ENCODE assay signal across 10 mouse cellular contexts in the genomic region with DNA sequence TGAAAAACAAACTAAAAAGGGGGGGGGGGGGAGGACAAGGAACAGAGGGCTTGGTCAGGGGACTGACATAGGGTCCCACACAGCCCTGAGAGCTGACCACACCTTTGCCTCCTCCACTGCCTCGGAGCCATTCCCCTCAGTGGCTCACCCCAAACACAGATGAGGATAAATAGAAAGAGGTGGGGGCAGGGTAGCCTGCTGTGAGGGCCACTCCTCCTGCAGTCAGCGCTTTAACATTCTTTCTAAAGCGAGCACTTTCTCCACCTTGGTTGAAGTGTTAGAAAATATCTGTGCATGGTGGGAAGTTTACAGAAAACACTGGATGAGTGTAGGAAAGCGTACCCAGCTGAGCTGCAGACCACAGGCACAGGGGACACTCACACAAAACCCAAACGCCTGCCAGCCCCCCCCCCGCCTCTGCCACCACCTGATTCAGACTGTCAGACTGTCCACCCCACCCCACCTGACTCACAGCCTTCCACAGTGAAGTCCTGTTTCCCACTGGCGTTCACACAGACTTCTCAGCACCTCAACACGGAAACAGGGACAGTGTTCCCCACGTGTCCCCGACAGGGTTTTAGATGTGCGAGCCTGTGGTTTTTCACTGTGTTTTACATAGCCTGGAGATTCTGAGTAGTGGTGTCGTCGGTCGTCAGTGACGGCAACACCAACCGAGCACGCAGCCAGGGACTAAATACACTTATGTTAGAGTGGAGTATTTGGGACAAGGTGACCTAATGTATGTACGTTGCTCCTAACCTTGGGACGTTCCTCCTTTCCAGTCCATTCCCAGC. TPM values are rescaled to one million over a fixed set of nuclear protein-coding genes. Genes with fewer than 3 reads are reported as not detected.
A peak's percentile ranks its signal among the peaks of the same experiment; 100 is the strongest.
DNase-seq lines count a peak whose midpoint lies in the region; ATAC-seq and TF ChIP-seq lines count a peak whose summit lies in the region.
"Had no signal": no experiment of that assay in that cellular context is flagged by ENCODE, and none has a peak within 500 bp of the region (broad histone marks: within the 10 kb centered on the region; RNA-seq: fewer than 3 reads in every experiment).

No protein-coding gene starts in this region.

- WGBS in heart, embryonic 16.5 days: 48% methylated on average over 19 of the region's 19 CpGs
- WGBS in heart, adult 2 months: 69% methylated on average over 19 of the region's 19 CpGs
- 67% methylated on average over 19 of the region's 19 CpGs for WGBS in midbrain, embryonic 10.5 days

- H3K4me2 ChIP-seq in heart, embryonic 16.5 days (ENCODE audit: low read depth, low read length): peak overlapping the region; percentile 91

- TF ChIP-seq POLR2A in heart, adult 2 months (IDR thresholded peaks at IDR 0.05; ENCODE audit: insufficient read depth, low read depth, low read length): no peak
- no peak for TF ChIP-seq POLR2A in embryonic fibroblast, embryonic 13.5 days (IDR thresholded peaks at IDR 0.05; ENCODE audit: low read depth, low read length)

- no peak for TF ChIP-seq EP300 in heart, adult 2 months (IDR thresholded peaks at IDR 0.05; ENCODE audit: insufficient read depth, low read depth, low read length)

- H3ac ChIP-seq in C2C12 (ENCODE audit: control insufficient read depth, insufficient read length, low read depth): no peak overlapping the region

- no peaks in the 10 kb centered on the region; the same call in 1 of the 2 replicates for H3K36me3 ChIP-seq in heart, embryonic 16.5 days (ENCODE audit: control insufficient read depth, insufficient read depth)
- no peaks in the 10 kb centered on the region for H3K36me3 ChIP-seq in heart, adult 2 months (ENCODE audit: control insufficient read depth, insufficient read depth, low read length)
- H3K36me3 ChIP-seq in C2C12 (ENCODE audit: control insufficient read depth, insufficient read depth): no peaks in the 10 kb centered on the region
- H3K36me3 ChIP-seq in midbrain, embryonic 10.5 days: peaks cover 40% of the 10 kb centered on the region

- no peak for TF ChIP-seq CTCF in heart, adult 2 months (IDR thresholded peaks at IDR 0.05)
- no peak for TF ChIP-seq CTCF in C2C12 (IDR thresholded peaks at IDR 0.05; ENCODE audit: control insufficient read depth, insufficient read depth, insufficient read length)
- TF ChIP-seq CTCF in embryonic fibroblast, embryonic 13.5 days (IDR thresholded peaks at IDR 0.05; ENCODE audit: borderline replicate concordance, insufficient read depth, low read length): no peak

- H3K9me3 ChIP-seq in heart, embryonic 16.5 days (replicated peaks; ENCODE audit: control insufficient read depth, low read length): no peaks in the 10 kb centered on the region
- no peaks in the 10 kb centered on the region for H3K9me3 ChIP-seq in midbrain, embryonic 10.5 days (replicated peaks)

- no peak overlapping the region; the same call in 1 of the 2 replicates for H3K4me3 ChIP-seq in heart, embryonic 16.5 days (ENCODE audit: low read length)
- no peak overlapping the region for H3K4me3 ChIP-seq in heart, adult 2 months
- peak overlapping the region; percentile 45 for H3K4me3 ChIP-seq in C2C12 (ENCODE audit: insufficient read depth, poor library complexity, severe bottlenecking)
- peak overlapping the region; percentile 57 for H3K4me3 ChIP-seq in embryonic fibroblast, embryonic 13.5 days (ENCODE audit: insufficient read depth, low read length)
- H3K4me3 ChIP-seq in midbrain, embryonic 10.5 days: peak overlapping the region; percentile 80

- DNase-seq in heart, adult 2 months: no peak
- no peak for DNase-seq in midbrain, embryonic 10.5 days (ENCODE audit: low spot score)
- DNase-seq in thymus, postnatal 25 days: no peak
- DNase-seq in layer of hippocampus, adult 9-11 months: no peak
- no peak for DNase-seq in frontal cortex, adult 2 months (ENCODE audit: extremely low spot score in 1 of 2, low spot score in 1 of 2)
- DNase-seq: cerebellum, adult 8-10 months; gastrocnemius, adult 2 months had no signal

- ATAC-seq in heart, embryonic 16.5 days (replicated peaks; ENCODE audit: extremely low read depth, insufficient read depth, low FRiP score): no peak

- intact Hi-C loops in heart, adult 2 months (cut with DNase I): no loop called here

- no peaks in the 10 kb centered on the region for H3K79me2 ChIP-seq in heart, adult 2 months (replicated peaks; ENCODE audit: control insufficient read depth, insufficient read depth, low read length)
- H3K79me2 ChIP-seq in C2C12 (ENCODE audit: control insufficient read depth, insufficient read depth): peaks cover 15% of the 10 kb centered on the region

- no peak overlapping the region for H3K27ac ChIP-seq in heart, embryonic 16.5 days (ENCODE audit: low read length)
- no peak overlapping the region for H3K27ac ChIP-seq in heart, adult 2 months
- no peak overlapping the region for H3K27ac ChIP-seq in embryonic fibroblast, embryonic 13.5 days (ENCODE audit: insufficient read depth, low read length)
- no peak overlapping the region for H3K27ac ChIP-seq in midbrain, embryonic 10.5 days (replicated peaks)

- 0 out of 2 replicates have a peak overlapping the region, but pooled peaks have one; percentile 9 for H3K9ac ChIP-seq in heart, embryonic 16.5 days (ENCODE audit: low read length)
- no peak overlapping the region for H3K9ac ChIP-seq in heart, adult 2 months (ENCODE audit: low read depth, low read length)

- H3K79me3 ChIP-seq in C2C12 (ENCODE audit: low read depth): peaks cover 1% of the 10 kb centered on the region

- peaks cover 20% of the 10 kb centered on the region for H3K4me1 ChIP-seq in heart, embryonic 16.5 days (ENCODE audit: control insufficient read depth, insufficient read depth, low read length)
- H3K4me1 ChIP-seq in heart, adult 2 months (ENCODE audit: control insufficient read depth, insufficient read depth, low read length): no peaks in the 10 kb centered on the region; the same call in 1 of the 2 replicates
- peaks cover 2% of the 10 kb centered on the region; the same call in 1 of the 2 replicates for H3K4me1 ChIP-seq in embryonic fibroblast, embryonic 13.5 days (ENCODE audit: control insufficient read depth, insufficient read depth, low read length)
- H3K4me1 ChIP-seq in midbrain, embryonic 10.5 days: peaks cover 29% of the 10 kb centered on the region

- no peaks in the 10 kb centered on the region for H3K27me3 ChIP-seq in heart, embryonic 16.5 days (ENCODE audit: control insufficient read depth, insufficient read depth, low read length)
- H3K27me3 ChIP-seq in heart, adult 2 months (ENCODE audit: control insufficient read depth, insufficient read depth, low read length): no peaks in the 10 kb centered on the region
- no peaks in the 10 kb centered on the region for H3K27me3 ChIP-seq in C2C12 (ENCODE audit: control insufficient read depth, insufficient read depth, insufficient read length)
- peaks cover 19% of the 10 kb centered on the region for H3K27me3 ChIP-seq in midbrain, embryonic 10.5 days (ENCODE audit: low read depth, poor library complexity, severe bottlenecking)

TF ChIP-seq in C2C12, 6 proteins besides CTCF, POLR2A, EP300 and RAD21 (continues in another document):
- TF ChIP-seq USF1 (IDR thresholded peaks at IDR 0.05; ENCODE audit: low read depth): no peak
- no peak for TF ChIP-seq FOSL1 (IDR thresholded peaks at IDR 0.05; ENCODE audit: insufficient read depth, low read length, poor library complexity, severe bottlenecking)
- no peak for TF ChIP-seq MAX (IDR thresholded peaks at IDR 0.05)

RNA-seq across cellular contexts. Expression of a gene that starts 1.6 kb away (rescaled TPM):
- 6.0 and 8.4 TPM in 2 replicates for polyA plus RNA-seq in heart, embryonic 16.5 days (2015; fragmentation: Nextera tagmentation; extraction: Ambion mirVana)
- 1 to 10 TPM; 1.7 to 3.1 TPM for total RNA-seq in heart, adult 2 months (2021)
- 2.0 and 2.8 TPM in 2 replicates for polyA plus RNA-seq in heart, adult 2 months (2012; rRNA removed)
- 25.2 TPM for polyA plus RNA-seq in C2C12 (2012; fragmentation: generic; extraction: Trizol)
- 13.0 and 18.5 TPM in 2 replicates for polyA plus RNA-seq in embryonic fibroblast, embryonic 13.5 days (2011; ENCODE audit: insufficient read length, low read depth, missing spikeins)
- 13.7 and 14.4 TPM in 2 replicates for polyA plus RNA-seq in midbrain, embryonic 10.5 days (2016; fragmentation: Nextera tagmentation; extraction: Ambion mirVana)
- 13.8 and 14.1 TPM in 2 replicates for polyA plus RNA-seq in frontal cortex, adult 2 months (2012; rRNA removed)

RNA-seq across cellular contexts. Expression of a gene that starts 7.8 kb away (rescaled TPM):
- polyA plus RNA-seq in heart, embryonic 16.5 days (2015; fragmentation: Nextera tagmentation; extraction: Ambion mirVana): 2.0 and 2.1 TPM in 2 replicates
- 10 to 100 TPM; 14.8 to 15.7 TPM for total RNA-seq in heart, adult 2 months (2021)
- polyA plus RNA-seq in heart, adult 2 months (2012; rRNA removed): 5.4 and 7.5 TPM in 2 replicates
- 15.8 TPM for polyA plus RNA-seq in C2C12 (2012; fragmentation: generic; extraction: Trizol)
- 170 and 211 TPM in 2 replicates for polyA plus RNA-seq in embryonic fibroblast, embryonic 13.5 days (2011; ENCODE audit: insufficient read length, low read depth, missing spikeins)
- polyA plus RNA-seq in midbrain, embryonic 10.5 days (2016; fragmentation: Nextera tagmentation; extraction: Ambion mirVana): 0.06 and 0.11 TPM in 2 replicates
- 1.5 and 1.9 TPM in 2 replicates for polyA plus RNA-seq in frontal cortex, adult 2 months (2012; rRNA removed)

RNA-seq across cellular contexts. Expression of a gene that starts 18.9 kb away (rescaled TPM):
- 44.7 and 53.2 TPM in 2 replicates for polyA plus RNA-seq in heart, embryonic 16.5 days (2015; fragmentation: Nextera tagmentation; extraction: Ambion mirVana)
- 1 to 10 TPM; 5.3 to 6.6 TPM for total RNA-seq in heart, adult 2 months (2021)
- 7.6 and 10.0 TPM in 2 replicates for polyA plus RNA-seq in heart, adult 2 months (2012; rRNA removed)
- 61.9 TPM for polyA plus RNA-seq in C2C12 (2012; fragmentation: generic; extraction: Trizol)
- 44.1 and 53.6 TPM in 2 replicates for polyA plus RNA-seq in embryonic fibroblast, embryonic 13.5 days (2011; ENCODE audit: insufficient read length, low read depth, missing spikeins)
- polyA plus RNA-seq in midbrain, embryonic 10.5 days (2016; fragmentation: Nextera tagmentation; extraction: Ambion mirVana): 178 and 181 TPM in 2 replicates
- 10.2 and 10.6 TPM in 2 replicates for polyA plus RNA-seq in frontal cortex, adult 2 months (2012; rRNA removed)

RNA-seq across cellular contexts. Expression of a gene that starts 49.8 kb away (rescaled TPM):
- polyA plus RNA-seq in heart, embryonic 16.5 days (2015; fragmentation: Nextera tagmentation; extraction: Ambion mirVana): 19.4 and 32.5 TPM in 2 replicates
- total RNA-seq in heart, adult 2 months (2021): 1 to 10 TPM; 6.6 to 6.8 TPM
- 17.2 and 23.5 TPM in 2 replicates for polyA plus RNA-seq in heart, adult 2 months (2012; rRNA removed)
- polyA plus RNA-seq in C2C12 (2012; fragmentation: generic; extraction: Trizol): not detected
- 0.30 and 4.2 TPM in 2 replicates for polyA plus RNA-seq in embryonic fibroblast, embryonic 13.5 days (2011; ENCODE audit: insufficient read length, low read depth, missing spikeins)
- polyA plus RNA-seq in midbrain, embryonic 10.5 days (2016; fragmentation: Nextera tagmentation; extraction: Ambion mirVana): 3.7 and 5.7 TPM in 2 replicates
- 14.0 and 20.4 TPM in 2 replicates for polyA plus RNA-seq in frontal cortex, adult 2 months (2012; rRNA removed)

RNA-seq across cellular contexts. Expression of a gene that starts 57.7 kb away (rescaled TPM):
- 1.4 and 3.6 TPM in 2 replicates for polyA plus RNA-seq in heart, embryonic 16.5 days (2015; fragmentation: Nextera tagmentation; extraction: Ambion mirVana)
- total RNA-seq in heart, adult 2 months (2021): under 1 TPM; 0.29 to 0.36 TPM
- polyA plus RNA-seq in heart, adult 2 months (2012; rRNA removed): 1.00 and 2.0 TPM in 2 replicates
- polyA plus RNA-seq in C2C12 (2012; fragmentation: generic; extraction: Trizol): 0.06 TPM
- not detected in 2 replicates for polyA plus RNA-seq in embryonic fibroblast, embryonic 13.5 days (2011; ENCODE audit: insufficient read length, low read depth, missing spikeins)
- polyA plus RNA-seq in midbrain, embryonic 10.5 days (2016; fragmentation: Nextera tagmentation; extraction: Ambion mirVana): not detected in 2 replicates
- 0.10 and 0.15 TPM in 2 replicates for polyA plus RNA-seq in frontal cortex, adult 2 months (2012; rRNA removed)

Comparison
In these comparisons a context has a peak if more than half of its experiments do, and no peak if none do; other contexts are left out.
1. H3K4me3 ChIP-seq: peak in C2C12 (single experiment), embryonic fibroblast, embryonic 13.5 days (single experiment) and midbrain, embryonic 10.5 days (single experiment); none in heart, embryonic 16.5 days (single experiment) and heart, adult 2 months (single experiment).
2. RNA of a gene that starts 7.8 kb away (polyA plus RNA-seq): 170 to 211 TPM in embryonic fibroblast, embryonic 13.5 days; 15.8 TPM in C2C12 (single experiment), 5.4 to 7.5 TPM in heart, adult 2 months, 2.0 to 2.1 TPM in heart, embryonic 16.5 days, 1.5 to 1.9 TPM in frontal cortex, adult 2 months and 0.06 to 0.11 TPM in midbrain, embryonic 10.5 days; every median in the first group is over 10 times any median in the second.